Mouse (Mus musculus) CH12.LX (cell line): ENCODE measurements around the gene Emg1.
"Not testable (repeated sequence)": the region's sequence is repeated elsewhere in the genome, so short reads cannot be mapped to it uniquely, and the experiment has no call there.

Source experiments
- CTCF ChIP-seq, 2 experiments: IDR thresholded peaks in 1 of 2; conservative IDR thresholded peaks in 1 of 2; 2 replicates each; pipeline ENCODE4 v1.5.1; 2011 to 2012; ENCODE audit warnings: low read depth in 2 of 2, low read length in 2 of 2, improper control_type of control experiment in 1 of 2, inconsistent platforms in 1 of 2, mild to moderate bottlenecking in 1 of 2, moderate library complexity in 1 of 2
- E2F4 ChIP-seq: IDR thresholded peaks from 2 replicates; pipeline ENCODE4 v1.6.1; 2011; ENCODE audit warnings: low read depth, low read length, improper control_type of control experiment; ENCODE audit not compliant: insufficient replicate concordance
- MEF2A ChIP-seq: IDR thresholded peaks from 2 replicates; pipeline ENCODE4 v1.6.1; 2014; ENCODE audit warnings: low read depth, mild to moderate bottlenecking, inconsistent platforms, low read length, improper control_type of control experiment, borderline replicate concordance
- POLR2A ChIP-seq: IDR thresholded peaks from 2 replicates; pipeline ENCODE4 v1.6.1; 2011; ENCODE audit warnings: low read depth, mild to moderate bottlenecking, improper control_type of control experiment, low read length

- not testable (repeated sequence) for TF ChIP-seq POLR2A; CTCF (conservative IDR thresholded peaks at IDR 0.05 in 1 of 2, IDR thresholded peaks at IDR 0.05 in 1 of 2; ENCODE audit: low read depth in 2 of 2, low read length in 2 of 2); E2F4; MEF2A
Observed at GRCm38 (mm10) chr6:124682291-124682690, 29.7 kb downstream of the Emg1 start.
